Mouse (Mus musculus): ENCODE data around the gene C5ar2. TPM values are rescaled to one million over a fixed set of nuclear protein-coding genes. Genes with fewer than 3 reads are reported as not detected.

Gene C5ar2
- polyA plus RNA-seq, 1 experiment from 2014 or later, result 0.77 TPM

DNA sequence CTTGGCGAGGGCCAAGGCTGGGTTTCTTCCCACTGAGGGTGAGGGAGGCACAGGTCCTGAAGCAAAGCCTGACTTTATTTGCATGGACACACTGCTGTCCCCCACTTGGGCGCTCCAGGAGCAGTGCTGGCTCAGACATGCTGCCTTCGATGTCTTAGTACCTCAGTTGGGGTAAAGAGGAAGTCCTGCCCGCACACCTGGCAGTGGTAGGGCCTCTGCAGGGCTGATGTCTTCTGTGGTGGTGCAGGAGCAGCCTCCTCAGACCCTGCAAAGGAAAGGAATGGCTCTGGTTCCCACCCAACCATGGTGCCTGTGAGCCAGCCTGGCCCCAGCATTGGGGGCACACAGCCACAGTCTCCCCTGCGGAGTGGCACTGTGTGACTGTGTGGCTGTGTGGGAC is 46.8 kb downstream of the C5ar2 start:
- WGBS (ENCODE audit: insufficient replicate concordance), result 55% methylated on average over 5 of the region's 5 CpGs
- H3K4me1 ChIP-seq (replicated peaks), result 0 out of 2 replicates have a peak, but pooled peaks cover 5% of the 10 kb centered on the region
- H3K4me2 ChIP-seq, result no peak overlapping the region
- no peak for ATAC-seq (ENCODE audit: low read depth)
- H3K9me3 ChIP-seq (replicated peaks), result no peaks in the 10 kb centered on the region
- H3K4me3 ChIP-seq (replicated peaks), result no peak overlapping the region
- H3K9ac ChIP-seq, result no peak overlapping the region
- peaks cover 40% of the 10 kb centered on the region for H3K36me3 ChIP-seq
- H3K27me3 ChIP-seq, result no peaks in the 10 kb centered on the region
- H3K27ac ChIP-seq, result no peak overlapping the region
- DNase-seq, result no peak

DNA sequence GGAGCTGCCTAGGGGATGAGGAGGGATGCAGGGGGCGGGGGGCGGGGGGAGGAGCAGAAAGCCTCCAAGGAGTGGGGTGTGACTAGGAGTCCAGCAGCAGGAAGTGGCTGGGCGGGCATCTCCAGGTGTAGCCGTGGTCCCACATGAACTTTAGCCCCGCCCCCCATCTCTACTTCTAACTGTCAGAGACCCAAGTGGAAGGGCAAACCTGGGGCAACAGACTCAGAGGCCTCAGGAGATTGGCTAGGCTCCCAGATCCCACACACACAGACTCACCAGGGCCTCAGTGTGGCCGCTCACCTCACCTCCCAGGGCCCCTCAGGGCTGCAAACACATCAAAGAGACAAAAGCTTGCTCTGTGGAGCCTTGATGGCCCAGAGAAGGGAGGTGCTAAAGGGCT is 47.3 kb downstream of the C5ar2 start:
- Histone ChIP-seq H3K27ac (no peak overlapping the region), H3K36me3 (peaks cover 35% of the 10 kb centered on the region), H3K27me3 (no peaks in the 10 kb centered on the region), H3K4me1 (replicated peaks) (0 out of 2 replicates have a peak, but pooled peaks cover 5% of the 10 kb centered on the region), H3K4me3 (replicated peaks) (no peak overlapping the region), H3K4me2 (no peak overlapping the region), H3K9me3 (replicated peaks) (no peaks in the 10 kb centered on the region), H3K9ac (no peak overlapping the region)
- DNase-seq (no peak), ATAC-seq (ENCODE audit: low read depth) (no peak)
- 79% methylated on average over 6 of the region's 6 CpGs for WGBS (ENCODE audit: insufficient replicate concordance)

- H3K9ac ChIP-seq, result no peak overlapping the region
- ATAC-seq (ENCODE audit: low read depth), result no peak
- 0 out of 2 replicates have a peak, but pooled peaks cover 5% of the 10 kb centered on the region for H3K4me1 ChIP-seq (replicated peaks)
- WGBS (ENCODE audit: insufficient replicate concordance), result 26% methylated on average over 3 of the region's 3 CpGs
- H3K27me3 ChIP-seq, result peaks cover 7% of the 10 kb centered on the region
- no peaks in the 10 kb centered on the region for H3K9me3 ChIP-seq (replicated peaks)
- no peak overlapping the region for H3K4me3 ChIP-seq (replicated peaks)
- no peak overlapping the region for H3K27ac ChIP-seq
- peaks cover 19% of the 10 kb centered on the region for H3K36me3 ChIP-seq
- no peak for DNase-seq
- no peak overlapping the region for H3K4me2 ChIP-seq
Observed at GRCm38 (mm10) chr7:16193702-16194101, 50.3 kb downstream of the C5ar2 start.

- H3K4me1 ChIP-seq (replicated peaks), result 0 out of 2 replicates have a peak, but pooled peaks cover 5% of the 10 kb centered on the region
- no peaks in the 10 kb centered on the region for H3K9me3 ChIP-seq (replicated peaks)
- no peak overlapping the region for H3K9ac ChIP-seq
- no peak overlapping the region for H3K4me2 ChIP-seq
- H3K4me3 ChIP-seq (replicated peaks), result no peak overlapping the region
- H3K36me3 ChIP-seq, result peaks cover 6% of the 10 kb centered on the region
- H3K27ac ChIP-seq, result no peak overlapping the region
- WGBS (ENCODE audit: insufficient replicate concordance), result 12% methylated on average over 5 of the region's 5 CpGs
- ATAC-seq (ENCODE audit: low read depth), result peak; percentile 47; the same call in 1 of the 2 replicates
- peak; percentile 42 for DNase-seq
- peaks cover 7% of the 10 kb centered on the region for H3K27me3 ChIP-seq
Observed at GRCm38 (mm10) chr7:16192315-16192714, 51.6 kb downstream of the C5ar2 start.

GRCm38 (mm10) chr7:16187494-16187893 is 56.5 kb downstream of the C5ar2 start:
- ATAC-seq (ENCODE audit: low read depth), result peak; percentile 18; the same call in 1 of the 2 replicates
- Histone ChIP-seq H3K4me1 (replicated peaks) (no peaks in the 10 kb centered on the region), H3K4me2 (no peak overlapping the region), H3K9me3 (replicated peaks) (no peaks in the 10 kb centered on the region), H3K27ac (no peak overlapping the region), H3K36me3 (no peaks in the 10 kb centered on the region), H3K27me3 (peaks cover 7% of the 10 kb centered on the region), H3K9ac (no peak overlapping the region), H3K4me3 (replicated peaks) (no peak overlapping the region)
- 29% methylated on average over 8 of the region's 8 CpGs for WGBS (ENCODE audit: insufficient replicate concordance)
- no peak for DNase-seq

Other genes starting within 250 kb of the C5ar2 start
- 1.4 TPM in 2 replicates for gene Bicra, start 196.2 kb downstream of the C5ar2 start, polyA plus RNA-seq (2015; fragmentation: Nextera tagmentation; extraction: Ambion mirVana)
- gene Zfp541, start 182.3 kb downstream of the C5ar2 start, polyA plus RNA-seq (2015; fragmentation: Nextera tagmentation; extraction: Ambion mirVana), result 0.02 TPM in 1 of 2 replicates, not detected in the other
- gene Napa, start 145.7 kb downstream of the C5ar2 start, polyA plus RNA-seq (2015; fragmentation: Nextera tagmentation; extraction: Ambion mirVana), result 159 and 165 TPM in 2 replicates
- gene Kptn, start 124.3 kb downstream of the C5ar2 start, polyA plus RNA-seq (2015; fragmentation: Nextera tagmentation; extraction: Ambion mirVana), result 11.1 and 11.5 TPM in 2 replicates
- gene Slc8a2, start 114.3 kb downstream of the C5ar2 start, polyA plus RNA-seq (2015; fragmentation: Nextera tagmentation; extraction: Ambion mirVana), result not detected in 2 replicates
- 2.1 and 2.3 TPM in 2 replicates for gene Meis3, start 69.1 kb downstream of the C5ar2 start, polyA plus RNA-seq (2015; fragmentation: Nextera tagmentation; extraction: Ambion mirVana)
- gene Dhx34, start 22.1 kb downstream of the C5ar2 start, polyA plus RNA-seq (2015; fragmentation: Nextera tagmentation; extraction: Ambion mirVana), result 6.0 and 6.4 TPM in 2 replicates
- 1.4 TPM in 2 replicates for gene C5ar1, start 15.4 kb upstream of the C5ar2 start, polyA plus RNA-seq (2015; fragmentation: Nextera tagmentation; extraction: Ambion mirVana)
- gene Inafm1, start 29.5 kb upstream of the C5ar2 start, polyA plus RNA-seq (2015; fragmentation: Nextera tagmentation; extraction: Ambion mirVana), result 3.9 and 4.4 TPM in 2 replicates
- 12.6 and 17.5 TPM in 2 replicates for gene Ccdc9, start 42.6 kb upstream of the C5ar2 start, polyA plus RNA-seq (2015; fragmentation: Nextera tagmentation; extraction: Ambion mirVana)
- gene Bbc3, start 64.2 kb upstream of the C5ar2 start, polyA plus RNA-seq (2015; fragmentation: Nextera tagmentation; extraction: Ambion mirVana), result 4.1 and 4.5 TPM in 2 replicates
- 144 and 161 TPM in 2 replicates for gene Sae1, start 143.7 kb upstream of the C5ar2 start, polyA plus RNA-seq (2015; fragmentation: Nextera tagmentation; extraction: Ambion mirVana)
- 8.2 and 8.3 TPM in 2 replicates for gene Zc3h4, start 156.8 kb upstream of the C5ar2 start, polyA plus RNA-seq (2015; fragmentation: Nextera tagmentation; extraction: Ambion mirVana)
- 30.0 and 35.4 TPM in 2 replicates for gene Tmem160, start 208.6 kb upstream of the C5ar2 start, polyA plus RNA-seq (2015; fragmentation: Nextera tagmentation; extraction: Ambion mirVana)
- 0.13 and 0.16 TPM in 2 replicates for gene Npas1, start 233.6 kb upstream of the C5ar2 start, polyA plus RNA-seq (2015; fragmentation: Nextera tagmentation; extraction: Ambion mirVana)

Measured in liver, embryonic 13.5 days (tissue).